Mouse (Mus musculus): Measurements from ENCODE around the gene Edf1. TPM values are rescaled to one million over a fixed set of nuclear protein-coding genes. Genes with fewer than 3 reads are reported as not detected.
A peak's percentile ranks its signal among the peaks of the same experiment; 100 is the strongest.

The Edf1 gene
- polyA plus RNA-seq, 1 experiment from 2014 or later: 436 TPM

DNA sequence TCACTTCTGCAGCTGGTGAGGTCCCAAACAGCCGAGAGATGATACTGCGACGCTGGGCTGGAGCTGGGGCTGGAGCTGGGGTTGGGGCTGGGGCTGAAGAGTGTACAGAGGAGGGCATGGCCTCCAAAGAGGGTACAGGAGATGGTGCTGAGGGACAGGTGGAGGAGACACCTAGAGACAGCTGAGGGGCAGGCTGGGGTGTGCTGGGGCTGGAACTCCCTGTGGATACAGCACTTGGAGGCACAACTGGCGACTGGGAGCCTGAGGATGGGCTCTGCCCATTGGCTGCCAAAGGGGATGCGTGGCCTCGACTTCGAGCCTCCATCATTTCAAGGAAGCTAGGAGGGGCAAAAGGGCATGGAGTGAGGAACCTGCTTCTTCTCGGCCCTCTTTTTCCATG is 29.6 kb downstream of the Edf1 start:
- Histone ChIP-seq H3K4me2 (no peak overlapping the region), H3K36me3 (peaks cover 87% of the 10 kb centered on the region), H3K27me3 (no peaks in the 10 kb centered on the region), H3K9ac (no peak overlapping the region), H3K9me3 (no peaks in the 10 kb centered on the region), H3K27ac (no peak overlapping the region), H3K4me1 (replicated peaks) (peaks cover 17% of the 10 kb centered on the region), H3K4me3 (no peak overlapping the region)
- WGBS: 89% methylated on average over 8 of the region's 8 CpGs
- ATAC-seq (ENCODE audit: low FRiP score): no peak

DNA sequence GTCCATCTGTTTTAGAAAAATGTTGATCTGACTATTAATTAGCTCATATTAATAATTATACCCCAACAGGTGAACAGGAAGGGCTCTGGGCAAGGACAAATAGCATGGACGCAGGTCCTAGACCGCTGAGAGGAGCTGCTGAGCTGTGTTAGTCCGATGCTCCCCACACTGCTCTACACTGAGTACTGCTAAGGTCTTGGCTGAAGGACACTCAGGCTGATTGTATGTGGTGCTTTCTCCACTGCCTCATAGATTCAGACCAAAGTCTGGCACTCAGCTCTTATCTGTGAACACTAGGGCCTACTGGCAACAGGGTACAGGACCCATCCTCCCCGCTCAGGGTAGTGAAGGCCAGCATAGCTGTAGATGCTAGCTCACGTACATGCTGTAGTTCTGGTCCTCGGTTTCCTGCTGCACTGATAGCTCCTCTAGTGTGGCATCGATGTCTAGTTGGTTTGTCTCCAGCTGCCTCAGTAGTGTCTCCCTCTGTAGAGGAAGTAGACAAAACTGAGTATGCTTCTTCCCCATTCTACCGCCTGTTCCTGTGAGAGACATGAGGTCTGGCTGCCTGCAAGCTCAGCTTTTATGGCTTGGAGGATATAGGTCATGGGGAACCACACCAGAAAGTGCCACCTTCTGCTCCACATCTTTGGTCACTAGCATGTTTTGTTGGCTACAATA is 30.7 kb downstream of the Edf1 start:
- no peaks in the 10 kb centered on the region for H3K9me3 ChIP-seq
- no peak overlapping the region for H3K9ac ChIP-seq
- no peaks in the 10 kb centered on the region for H3K27me3 ChIP-seq
- H3K4me3 ChIP-seq: no peak overlapping the region
- H3K4me1 ChIP-seq (replicated peaks): peaks cover 6% of the 10 kb centered on the region
- H3K27ac ChIP-seq: no peak overlapping the region
- H3K36me3 ChIP-seq: peaks cover 94% of the 10 kb centered on the region
- no peak overlapping the region for H3K4me2 ChIP-seq
- no peak for ATAC-seq (ENCODE audit: low FRiP score)
- WGBS: 95% methylated on average over 8 of the region's 8 CpGs

DNA sequence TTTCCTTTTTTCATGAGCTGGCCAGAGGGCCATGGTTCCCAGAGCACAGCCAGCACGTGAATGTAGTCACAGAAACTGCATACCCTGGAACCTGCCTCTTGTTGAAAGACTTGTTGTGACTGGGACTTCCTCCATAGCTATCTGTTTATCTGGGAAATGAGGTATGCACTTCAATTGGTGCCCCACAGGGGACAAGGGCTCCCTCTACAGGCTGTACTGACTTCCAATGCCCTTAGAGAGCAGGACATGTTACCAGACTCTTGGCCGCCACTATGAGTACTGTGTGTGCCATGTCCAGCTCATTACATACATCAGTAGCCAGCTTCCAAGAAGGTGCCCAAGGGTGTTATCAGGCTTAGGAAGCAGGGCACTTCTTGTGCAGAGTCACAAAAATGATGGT is 34.2 kb downstream of the Edf1 start:
- no peak overlapping the region for H3K9ac ChIP-seq
- H3K9me3 ChIP-seq: no peaks in the 10 kb centered on the region
- ATAC-seq (ENCODE audit: low FRiP score): no peak
- H3K27ac ChIP-seq: no peak overlapping the region
- H3K36me3 ChIP-seq: peaks cover 90% of the 10 kb centered on the region
- no peaks in the 10 kb centered on the region for H3K4me1 ChIP-seq (replicated peaks)
- no peak overlapping the region for H3K4me2 ChIP-seq
- WGBS: 88% methylated on average over 2 of the region's 2 CpGs
- no peaks in the 10 kb centered on the region for H3K27me3 ChIP-seq
- no peak overlapping the region for H3K4me3 ChIP-seq

DNA sequence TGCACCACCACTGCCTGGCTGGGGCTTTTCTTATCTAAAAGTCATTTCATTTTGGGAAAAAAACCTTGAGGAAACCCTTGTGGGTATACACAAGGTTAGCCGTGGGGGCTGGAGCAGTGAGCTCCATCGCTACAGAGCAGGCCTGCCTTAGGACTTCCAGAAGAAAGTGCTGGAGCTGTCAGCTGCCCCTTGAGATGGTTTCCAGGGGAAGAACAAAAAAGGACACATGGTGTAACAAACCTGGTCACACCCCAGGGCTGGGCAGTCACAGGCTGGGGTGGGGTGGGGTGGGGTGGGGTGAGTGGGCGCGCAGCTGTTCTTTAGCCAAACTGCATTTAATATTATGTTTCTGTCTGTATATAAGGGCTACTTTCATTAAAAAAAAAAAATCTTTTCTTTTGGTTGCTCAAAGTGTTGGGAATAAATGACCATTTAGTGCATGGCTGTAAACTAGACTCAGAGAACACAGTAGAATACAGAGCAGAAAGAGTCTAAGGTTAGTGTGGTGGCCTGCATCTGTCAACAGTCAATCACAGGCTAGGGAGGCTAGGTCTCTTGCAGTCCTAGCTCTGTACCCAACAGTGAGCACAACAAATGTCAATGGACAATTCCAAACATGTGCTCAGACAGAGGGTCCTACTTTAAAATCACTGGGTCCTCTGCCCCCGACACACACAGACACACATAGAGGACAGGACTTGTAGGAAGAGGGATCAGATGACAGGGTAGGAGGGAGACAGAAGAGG is 39.3 kb downstream of the Edf1 start:
- Histone ChIP-seq H3K9ac (no peak overlapping the region), H3K27ac (no peak overlapping the region), H3K9me3 (no peaks in the 10 kb centered on the region), H3K36me3 (peaks cover 95% of the 10 kb centered on the region), H3K4me2 (no peak overlapping the region), H3K4me3 (no peak overlapping the region), H3K4me1 (replicated peaks) (no peaks in the 10 kb centered on the region), H3K27me3 (no peaks in the 10 kb centered on the region)
- 98% methylated on average over 5 of the region's 5 CpGs for WGBS
- no peak for ATAC-seq (ENCODE audit: low FRiP score)

DNA sequence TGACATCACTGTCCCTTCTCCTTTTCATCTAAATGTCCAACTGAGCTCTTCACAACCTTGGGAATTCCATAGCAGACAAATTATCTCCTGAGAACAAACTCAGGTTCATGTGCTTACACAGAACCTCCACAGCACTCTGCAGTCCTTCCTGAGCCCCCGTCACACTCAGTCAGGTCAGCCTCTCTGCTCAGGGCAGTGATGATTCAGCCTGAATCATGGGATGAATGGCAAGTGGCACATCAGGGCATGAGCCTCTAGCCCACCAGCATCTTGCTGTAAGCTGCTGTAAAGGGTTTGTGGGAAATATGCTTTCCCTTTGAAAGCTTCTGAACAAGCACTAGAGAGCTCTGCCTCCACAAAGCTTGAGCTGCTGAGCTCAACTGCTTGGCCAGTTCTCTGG is 41.1 kb downstream of the Edf1 start:
- H3K4me2 ChIP-seq: no peak overlapping the region
- 100% methylated on average over 1 of the region's 1 CpGs for WGBS
- no peak overlapping the region for H3K9ac ChIP-seq
- H3K4me3 ChIP-seq: no peak overlapping the region
- H3K9me3 ChIP-seq: no peaks in the 10 kb centered on the region
- H3K4me1 ChIP-seq (replicated peaks): no peaks in the 10 kb centered on the region
- no peak overlapping the region for H3K27ac ChIP-seq
- no peak for ATAC-seq (ENCODE audit: low FRiP score)
- peaks cover 92% of the 10 kb centered on the region for H3K36me3 ChIP-seq
- no peaks in the 10 kb centered on the region for H3K27me3 ChIP-seq

DNA sequence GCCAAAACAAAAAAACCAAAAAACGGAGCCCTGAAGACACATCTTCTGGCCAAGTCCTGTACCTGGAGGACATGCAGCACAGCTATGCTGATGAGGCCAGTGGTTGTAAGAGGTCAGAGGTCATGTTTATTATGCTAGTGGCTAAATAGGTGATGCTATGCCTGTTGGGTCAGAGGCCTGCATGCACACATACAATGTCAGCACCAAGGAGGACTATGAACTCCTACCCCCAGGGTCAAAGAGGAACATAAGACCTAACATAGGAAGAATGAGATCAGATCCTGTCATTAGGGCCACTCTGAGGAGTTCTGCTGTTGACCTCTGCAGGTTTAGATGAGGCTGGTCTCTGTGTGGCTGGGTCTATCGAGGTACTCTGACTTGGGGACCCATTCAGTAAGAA is 42.4 kb downstream of the Edf1 start:
- 90% methylated on average over 2 of the region's 2 CpGs for WGBS
- Histone ChIP-seq H3K27ac (no peak overlapping the region), H3K4me2 (no peak overlapping the region), H3K27me3 (no peaks in the 10 kb centered on the region), H3K9me3 (no peaks in the 10 kb centered on the region), H3K36me3 (peaks cover 88% of the 10 kb centered on the region), H3K4me3 (no peak overlapping the region), H3K4me1 (replicated peaks) (no peaks in the 10 kb centered on the region), H3K9ac (no peak overlapping the region)
- no peak for ATAC-seq (ENCODE audit: low FRiP score)

DNA sequence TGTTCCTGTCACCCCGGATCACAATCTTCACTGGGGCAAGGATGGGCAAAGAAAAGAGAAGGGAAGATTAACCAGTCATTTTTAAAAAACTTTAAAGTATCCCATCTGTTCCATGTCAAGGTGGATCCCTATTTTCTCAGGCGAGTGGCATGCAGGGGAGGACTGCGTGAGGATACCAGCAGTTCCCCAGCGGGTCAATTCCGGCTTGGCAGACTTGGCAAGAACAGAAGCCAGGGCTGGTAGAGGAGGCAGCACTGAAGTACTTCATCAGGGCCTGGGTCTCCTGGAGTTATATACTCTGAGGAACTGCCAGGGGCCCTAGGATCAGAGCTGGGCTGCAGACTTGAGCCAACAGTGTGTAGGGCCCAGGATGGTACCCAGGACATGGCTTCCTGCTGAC is 44.9 kb downstream of the Edf1 start:
- ATAC-seq (ENCODE audit: low FRiP score): no peak
- Histone ChIP-seq H3K4me2 (no peak overlapping the region), H3K27me3 (no peaks in the 10 kb centered on the region), H3K4me3 (no peak overlapping the region), H3K9ac (no peak overlapping the region), H3K36me3 (peaks cover 63% of the 10 kb centered on the region), H3K4me1 (replicated peaks) (peaks cover 16% of the 10 kb centered on the region), H3K9me3 (no peaks in the 10 kb centered on the region), H3K27ac (no peak overlapping the region)
- WGBS: 95% methylated on average over 5 of the region's 5 CpGs

DNA sequence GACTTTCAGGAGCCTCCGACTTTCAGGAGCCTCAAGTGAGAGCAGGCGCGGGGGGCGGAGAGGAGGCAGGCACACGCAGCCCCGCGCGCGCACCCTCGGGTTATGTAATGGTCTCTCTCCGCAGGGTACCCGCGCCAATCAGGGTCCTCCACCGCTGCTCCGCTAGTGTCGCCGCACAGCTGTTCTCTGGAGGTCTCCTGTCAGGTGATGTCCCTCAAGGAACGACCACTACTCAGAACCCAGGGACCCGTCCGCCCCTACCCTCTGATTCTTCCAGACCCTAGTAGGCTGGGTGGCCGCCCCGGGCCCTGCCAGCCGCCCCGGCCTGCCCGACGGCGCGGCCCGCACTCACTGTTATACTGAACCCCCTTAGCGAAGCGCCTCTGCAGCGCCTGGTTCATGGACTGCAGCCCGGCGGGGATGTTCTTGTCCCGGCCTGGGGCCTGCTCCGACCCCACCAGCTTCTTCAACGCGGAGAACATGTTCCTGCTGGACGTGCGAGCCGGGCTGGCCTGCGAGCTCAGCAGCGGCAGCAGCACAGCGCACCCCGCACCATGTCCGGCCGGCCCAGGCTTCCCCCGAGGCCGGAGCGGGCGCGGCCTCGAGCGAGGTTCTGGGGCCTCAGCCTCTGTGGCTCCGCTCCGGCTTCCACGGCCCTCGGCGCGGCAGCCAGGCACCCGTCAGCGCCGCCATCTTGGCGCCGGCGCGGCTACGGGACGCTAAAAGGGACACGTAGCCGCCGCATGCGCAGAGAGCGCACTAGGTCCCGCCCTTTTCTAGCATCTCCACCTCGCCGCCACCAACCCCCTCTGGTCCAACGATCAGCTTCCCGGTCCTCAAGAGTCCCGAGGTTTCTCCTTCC is 50.3 kb downstream of the Edf1 start, which contains the start of gene Rabl6:
TSS of gene Rabl6 (minus strand) at position 761 of the 862 bp plus-strand sequence.
- Histone ChIP-seq H3K9me3 (no peaks in the 10 kb centered on the region), H3K27ac (peak within 1 kb of the TSS; percentile 95), H3K9ac (peak within 1 kb of the TSS; percentile 96), H3K36me3 (peaks cover 8% of the 10 kb centered on the region), H3K4me1 (replicated peaks) (peaks cover 23% of the 10 kb centered on the region), H3K27me3 (peaks cover 23% of the 10 kb centered on the region), H3K4me3 (peak within 1 kb of the TSS; percentile 99), H3K4me2 (peak within 1 kb of the TSS; percentile 68)
- ATAC-seq (ENCODE audit: low FRiP score): peak; percentile 93
- under 1% methylated on average over 80 of the region's 80 CpGs for WGBS

DNA sequence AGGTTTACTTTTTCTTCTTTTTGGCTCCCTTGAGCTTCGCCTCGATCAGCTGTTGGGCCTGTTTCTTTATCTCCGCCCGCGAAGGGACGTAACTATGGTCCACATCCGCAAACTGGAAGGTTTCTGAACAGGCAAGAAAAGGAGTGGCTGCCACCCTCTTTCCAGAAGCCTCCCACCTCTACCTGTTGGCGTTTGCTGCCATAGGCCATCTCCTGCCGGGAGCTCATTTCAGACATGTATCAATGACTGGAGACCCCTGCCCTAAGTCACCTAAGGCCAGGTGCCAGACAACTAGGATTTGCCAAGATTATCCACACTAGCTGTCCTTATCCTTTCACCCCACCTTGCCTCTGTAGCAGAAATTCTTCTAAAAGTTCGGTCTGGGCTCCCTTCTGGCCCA is 51.0 kb downstream of the Edf1 start:
- 66% methylated on average over 10 of the region's 10 CpGs for WGBS
- Histone ChIP-seq H3K4me3 (peak overlapping the region; percentile 99), H3K4me2 (peak overlapping the region; percentile 68), H3K4me1 (replicated peaks) (peaks cover 23% of the 10 kb centered on the region), H3K36me3 (peaks cover 4% of the 10 kb centered on the region; the same call in 1 of the 2 replicates), H3K27ac (peak overlapping the region; percentile 95), H3K9me3 (no peaks in the 10 kb centered on the region), H3K9ac (peak overlapping the region; percentile 96), H3K27me3 (peaks cover 25% of the 10 kb centered on the region)
- no peak for ATAC-seq (ENCODE audit: low FRiP score)

Other genes with a start within 250 kb of the Edf1 start
- 22.5 and 24.5 TPM in 2 replicates for gene Grin1, start 238.7 kb upstream of the Edf1 start, polyA plus RNA-seq (2015; fragmentation: Nextera tagmentation; extraction: Ambion mirVana)
- 50.0 and 59.8 TPM in 2 replicates for gene Man1b1, start 225.5 kb upstream of the Edf1 start, polyA plus RNA-seq (2015; fragmentation: Nextera tagmentation; extraction: Ambion mirVana)
- 22.8 and 23.0 TPM in 2 replicates for gene Dpp7, start 201.5 kb upstream of the Edf1 start, polyA plus RNA-seq (2015; fragmentation: Nextera tagmentation; extraction: Ambion mirVana)
- gene Uap1l1, start 192.2 kb upstream of the Edf1 start, polyA plus RNA-seq (2015; fragmentation: Nextera tagmentation; extraction: Ambion mirVana): 5.2 and 6.2 TPM in 2 replicates
- gene Sapcd2, start 185.5 kb upstream of the Edf1 start, polyA plus RNA-seq (2015; fragmentation: Nextera tagmentation; extraction: Ambion mirVana): 9.6 and 16.5 TPM in 2 replicates
- 2.6 and 3.6 TPM in 2 replicates for gene Entpd2, start 162.0 kb upstream of the Edf1 start, polyA plus RNA-seq (2015; fragmentation: Nextera tagmentation; extraction: Ambion mirVana)
- 411 and 423 TPM in 2 replicates for gene Npdc1, start 158.5 kb upstream of the Edf1 start, polyA plus RNA-seq (2015; fragmentation: Nextera tagmentation; extraction: Ambion mirVana)
- gene Fut7, start 134.6 kb upstream of the Edf1 start, polyA plus RNA-seq (2015; fragmentation: Nextera tagmentation; extraction: Ambion mirVana): 0.19 TPM in 1 of 2 replicates, not detected in the other
- gene Abca2, start 129.1 kb upstream of the Edf1 start, polyA plus RNA-seq (2015; fragmentation: Nextera tagmentation; extraction: Ambion mirVana): 10.0 and 11.6 TPM in 2 replicates
- gene Clic3, start 101.0 kb upstream of the Edf1 start, polyA plus RNA-seq (2015; fragmentation: Nextera tagmentation; extraction: Ambion mirVana): 3.4 and 3.7 TPM in 2 replicates
- 91.6 and 98.8 TPM in 2 replicates for gene Paxx, start 96.8 kb upstream of the Edf1 start, polyA plus RNA-seq (2015; fragmentation: Nextera tagmentation; extraction: Ambion mirVana)
- 50.3 and 50.5 TPM in 2 replicates for gene Ptgds, start 87.8 kb upstream of the Edf1 start, polyA plus RNA-seq (2015; fragmentation: Nextera tagmentation; extraction: Ambion mirVana)
- not detected in 2 replicates for gene Lcn12, start 63.9 kb upstream of the Edf1 start, polyA plus RNA-seq (2015; fragmentation: Nextera tagmentation; extraction: Ambion mirVana)
- gene Fbxw5, start 57.1 kb upstream of the Edf1 start, polyA plus RNA-seq (2015; fragmentation: Nextera tagmentation; extraction: Ambion mirVana): 119 and 125 TPM in 2 replicates
- 5.4 and 5.5 TPM in 2 replicates for gene C8g, start 56.1 kb upstream of the Edf1 start, polyA plus RNA-seq (2015; fragmentation: Nextera tagmentation; extraction: Ambion mirVana)
- 21.1 and 21.2 TPM in 2 replicates for gene Traf2, start 10.9 kb upstream of the Edf1 start, polyA plus RNA-seq (2015; fragmentation: Nextera tagmentation; extraction: Ambion mirVana)
- gene Mamdc4, start 17.0 kb downstream of the Edf1 start, polyA plus RNA-seq (2015; fragmentation: Nextera tagmentation; extraction: Ambion mirVana): 2.3 and 2.6 TPM in 2 replicates
- gene Phpt1, start 17.4 kb downstream of the Edf1 start, polyA plus RNA-seq (2015; fragmentation: Nextera tagmentation; extraction: Ambion mirVana): 179 and 182 TPM in 2 replicates
- gene Ajm1, start 23.9 kb downstream of the Edf1 start, polyA plus RNA-seq (2015; fragmentation: Nextera tagmentation; extraction: Ambion mirVana): 8.1 and 8.2 TPM in 2 replicates
- 67.9 and 75.5 TPM in 2 replicates for gene Rabl6, start 50.7 kb downstream of the Edf1 start, polyA plus RNA-seq (2015; fragmentation: Nextera tagmentation; extraction: Ambion mirVana)
- 0.21 and 0.25 TPM in 2 replicates for gene Ccdc183, start 59.8 kb downstream of the Edf1 start, polyA plus RNA-seq (2015; fragmentation: Nextera tagmentation; extraction: Ambion mirVana)
- gene Tmem141, start 64.2 kb downstream of the Edf1 start, polyA plus RNA-seq (2015; fragmentation: Nextera tagmentation; extraction: Ambion mirVana): 35.0 and 42.2 TPM in 2 replicates
- 2.5 and 3.3 TPM in 2 replicates for gene Fcna, start 70.2 kb downstream of the Edf1 start, polyA plus RNA-seq (2015; fragmentation: Nextera tagmentation; extraction: Ambion mirVana)
- gene Lcn8, start 95.3 kb downstream of the Edf1 start, polyA plus RNA-seq (2015; fragmentation: Nextera tagmentation; extraction: Ambion mirVana): not detected in 2 replicates
- not detected in 2 replicates for gene Lcn5, start 100.1 kb downstream of the Edf1 start, polyA plus RNA-seq (2015; fragmentation: Nextera tagmentation; extraction: Ambion mirVana)
- not detected in 2 replicates for gene Lcn6, start 118.9 kb downstream of the Edf1 start, polyA plus RNA-seq (2015; fragmentation: Nextera tagmentation; extraction: Ambion mirVana)
- gene Lcn10, start 124.9 kb downstream of the Edf1 start, polyA plus RNA-seq (2015; fragmentation: Nextera tagmentation; extraction: Ambion mirVana): not detected in 2 replicates
- gene Obp2a, start 142.2 kb downstream of the Edf1 start, polyA plus RNA-seq (2015; fragmentation: Nextera tagmentation; extraction: Ambion mirVana): not detected in 2 replicates
- 126 and 129 TPM in 2 replicates for gene Bmyc, start 148.9 kb downstream of the Edf1 start, polyA plus RNA-seq (2015; fragmentation: Nextera tagmentation; extraction: Ambion mirVana)
- gene Obp2b, start 179.2 kb downstream of the Edf1 start, polyA plus RNA-seq (2015; fragmentation: Nextera tagmentation; extraction: Ambion mirVana): not detected in 2 replicates
- gene Lcn3, start 207.7 kb downstream of the Edf1 start, polyA plus RNA-seq (2015; fragmentation: Nextera tagmentation; extraction: Ambion mirVana): not detected in 2 replicates
- not detected in 2 replicates for gene Lcn11, start 219.2 kb downstream of the Edf1 start, polyA plus RNA-seq (2015; fragmentation: Nextera tagmentation; extraction: Ambion mirVana)
- gene Gm13539, start 224.4 kb downstream of the Edf1 start, polyA plus RNA-seq (2015; fragmentation: Nextera tagmentation; extraction: Ambion mirVana): not detected in 2 replicates

Measured in hindbrain, embryonic 13.5 days (tissue).